Mouse (Mus musculus) embryo, embryonic 10 days (tissue): ENCODE measurements around the gene Arl8a.

ENCODE experiments used
- DNase-seq: peaks from one replicate; pipeline ENCODE4 v3.0.0-alpha.2; 2015; ENCODE audit warnings: low spot score

Arl8a gene

GRCm38 (mm10) chr1:135204196-135205126, 57.8 kb downstream of the Arl8a start:
- DNase-seq = peak; percentile 44

DNA sequence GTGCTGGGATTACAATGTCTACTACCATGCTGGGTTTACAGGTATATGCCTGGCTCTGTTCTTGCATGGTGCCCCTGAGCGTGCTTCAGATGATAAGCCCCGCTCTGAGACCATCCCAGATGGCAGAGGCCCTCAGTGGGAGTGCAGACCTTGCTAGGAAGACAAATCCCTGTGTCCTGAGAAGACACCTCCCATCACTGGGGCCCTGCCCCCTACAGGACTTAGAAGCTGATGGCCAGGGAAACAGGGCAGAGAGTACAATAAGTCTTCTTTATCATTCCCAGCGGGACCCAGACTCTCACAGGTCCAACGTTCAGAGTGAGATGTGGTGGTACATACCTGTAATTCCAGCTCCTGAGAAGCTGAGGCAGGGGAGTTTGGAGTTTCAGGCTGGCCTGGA, 58.6 kb downstream of the Arl8a start:
- no peak for DNase-seq
